Mouse (Mus musculus) frontal cortex, postnatal 25 days (tissue): ENCODE data around the gene Sirt7.
A peak's percentile ranks its signal among the peaks of the same experiment; 100 is the strongest.

Experiments used
- DNase-seq, 2 experiments: peaks; one replicate each; pipeline ENCODE4 v3.0.0; 2022; ENCODE audit warnings: low spot score in 2 of 2

The Sirt7 gene

GRCm38 (mm10) chr11:120617519-120618112 lies 7.4 kb downstream of the Sirt7 start, which contains the start of gene Pcyt2:
Gene Pcyt2 (minus strand): TSS chr11:120617936.
- peak; percentile 81 to 86 for DNase-seq

- DNase-seq: no peak
Measured at GRCm38 (mm10) chr11:120616617-120617294, 8.3 kb downstream of the Sirt7 start.

- DNase-seq: no peak
Measured at GRCm38 (mm10) chr11:120615606-120616203, 9.3 kb downstream of the Sirt7 start.

- DNase-seq: peak in 1 of 2 experiments; percentile 7
Measured at GRCm38 (mm10) chr11:120615167-120615566, 9.9 kb downstream of the Sirt7 start.

GRCm38 (mm10) chr11:120613976-120614375 lies 11.1 kb downstream of the Sirt7 start:
- no peak for DNase-seq

DNA sequence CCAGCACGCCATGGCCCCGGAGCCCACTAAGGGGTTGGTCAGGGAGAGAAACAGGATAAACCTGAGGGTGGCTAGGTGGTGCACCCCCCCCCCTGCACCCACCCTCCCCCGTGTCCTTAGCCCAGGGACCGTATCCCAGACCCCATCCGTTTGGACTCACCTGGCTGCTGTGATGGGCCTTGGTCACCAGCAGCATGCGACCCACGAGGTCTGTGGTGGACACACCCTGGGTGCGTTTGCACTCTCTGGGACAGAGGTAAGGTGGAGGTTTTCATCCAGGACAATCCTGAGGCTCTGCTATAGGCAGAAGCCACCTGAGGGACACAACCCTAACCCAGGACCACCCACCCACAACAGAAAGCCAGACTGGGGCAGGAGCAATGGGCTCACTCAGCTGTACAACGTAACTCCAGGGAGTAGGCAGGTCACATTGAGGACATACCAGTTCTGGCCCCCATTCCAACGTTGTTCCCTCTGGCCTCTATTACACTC lies 11.5 kb downstream of the Sirt7 start:
- DNase-seq: no peak

DNA sequence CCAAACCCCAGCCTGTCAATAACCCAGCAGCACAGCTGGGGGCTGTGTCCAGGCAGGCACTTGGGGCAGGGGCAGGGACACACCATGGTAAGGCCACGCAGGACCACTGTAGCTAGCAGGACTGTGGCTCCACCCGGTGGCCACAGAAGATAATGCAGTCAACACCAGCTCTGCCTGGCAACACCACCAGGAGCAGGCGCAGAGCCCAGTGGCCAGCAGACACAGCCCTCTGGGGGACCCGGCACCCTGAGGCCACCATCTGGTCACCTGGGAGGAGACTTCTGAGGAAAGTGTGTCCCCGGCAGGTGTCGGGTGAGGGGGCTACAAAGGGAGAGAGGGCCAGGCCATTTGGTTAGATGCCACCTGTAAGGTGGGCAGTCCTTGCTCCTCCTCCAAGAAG lies 12.3 kb downstream of the Sirt7 start:
- no peak for DNase-seq

- no peak for DNase-seq
Measured at GRCm38 (mm10) chr11:120610477-120611046, 14.5 kb downstream of the Sirt7 start.

- no peak for DNase-seq
Measured at GRCm38 (mm10) chr11:120609250-120609649, 15.8 kb downstream of the Sirt7 start.

GRCm38 (mm10) chr11:120608241-120609034 lies 16.6 kb downstream of the Sirt7 start, which contains the start of gene Npb:
Gene Npb (plus strand): TSS chr11:120608477.
- DNase-seq: peak in 1 of 2 experiments; percentile 4

GRCm38 (mm10) chr11:120606764-120607163 lies 18.3 kb downstream of the Sirt7 start:
- no peak for DNase-seq

DNA sequence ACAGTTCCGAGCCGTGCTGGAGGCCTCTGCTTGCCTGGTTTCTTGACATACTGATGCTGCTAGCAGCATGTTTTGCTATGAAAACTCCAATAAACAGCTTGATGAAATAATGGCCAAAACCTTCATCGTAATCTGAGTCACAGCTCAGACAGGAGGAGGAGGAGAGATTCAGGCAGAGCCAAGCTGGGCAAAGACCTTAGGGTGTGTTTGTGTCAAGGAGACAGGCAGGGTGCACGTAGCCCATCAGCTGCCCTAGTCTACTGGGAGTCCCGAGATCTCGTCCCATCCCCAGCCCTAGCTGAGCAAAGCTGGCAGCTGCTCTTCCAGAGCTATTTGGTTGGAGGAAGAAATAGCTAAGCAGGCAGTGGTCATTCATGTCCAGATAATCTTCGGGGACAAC lies 19.4 kb downstream of the Sirt7 start:
- DNase-seq: no peak

- DNase-seq: no peak
Measured at GRCm38 (mm10) chr11:120603545-120603944, 21.5 kb downstream of the Sirt7 start.

GRCm38 (mm10) chr11:120600716-120601115 lies 24.3 kb downstream of the Sirt7 start:
- DNase-seq: no peak

DNA sequence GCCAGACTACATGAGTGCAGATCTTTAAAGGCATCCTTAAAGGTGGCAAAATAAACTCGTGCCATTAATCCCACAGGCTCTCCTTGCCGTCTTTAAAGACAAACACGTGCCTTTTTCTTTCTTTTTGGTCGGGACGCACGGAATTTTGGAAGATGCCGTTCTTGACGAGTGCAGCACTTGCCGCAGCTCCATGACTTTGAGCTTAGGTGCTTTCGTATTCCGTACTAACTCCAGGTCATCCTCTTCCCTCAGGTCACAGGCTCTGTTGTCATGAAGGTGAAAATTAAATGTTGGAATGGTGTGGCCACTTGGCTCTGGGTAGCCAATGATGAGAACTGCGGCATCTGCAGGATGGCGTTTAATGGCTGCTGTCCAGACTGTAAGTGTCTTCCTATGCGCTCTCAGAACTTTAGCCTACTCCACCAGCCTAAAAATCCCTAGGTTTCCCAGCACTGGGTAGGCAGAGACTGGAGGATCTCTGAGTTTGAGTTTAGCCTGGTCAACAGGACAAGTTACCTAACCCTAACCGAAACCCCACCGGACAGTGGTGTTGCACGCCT lies 26.0 kb downstream of the Sirt7 start:
- no peak for DNase-seq

DNA sequence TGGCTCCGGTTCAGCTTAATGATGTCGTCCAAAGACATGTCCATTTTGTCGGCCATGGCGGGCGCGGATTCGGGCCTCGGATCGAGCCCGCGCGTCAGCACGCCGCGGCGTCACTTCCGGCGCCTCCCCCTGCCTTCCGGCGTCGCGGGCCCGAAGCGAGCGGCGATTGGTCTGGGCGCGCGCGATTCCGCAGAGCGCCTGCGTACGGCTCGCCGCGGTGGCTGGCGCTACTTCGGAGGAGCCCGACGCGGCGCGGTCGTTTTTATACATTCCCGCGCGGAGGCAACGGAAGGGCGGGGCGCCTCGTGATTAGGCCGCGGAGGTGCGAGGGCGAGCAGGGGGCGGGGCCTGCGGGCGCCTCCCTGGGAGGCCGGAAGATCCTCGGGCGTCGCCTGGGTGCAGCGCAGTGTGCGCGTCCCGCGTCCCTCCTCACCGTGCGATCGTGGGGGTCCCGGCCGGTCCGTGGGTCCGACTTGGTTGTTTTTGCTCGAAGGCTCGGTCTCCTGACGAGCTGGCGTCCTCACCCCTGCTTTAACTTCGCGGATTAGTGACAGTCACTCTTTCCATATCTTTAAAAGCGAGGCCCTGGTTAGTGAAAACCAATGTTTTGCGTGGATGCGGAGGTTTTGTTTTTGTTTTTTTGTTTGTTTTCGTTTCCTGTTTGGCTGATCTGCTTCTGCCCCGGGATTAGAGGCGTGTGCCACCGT lies 26.6 kb downstream of the Sirt7 start, which contains the start of the genes Alyref and Anapc11:
TSS of gene Alyref (minus strand) at position 83 of the 707 bp plus-strand sequence.
TSS of gene Anapc11 (plus strand) at position 139 of the 707 bp plus-strand sequence.
- DNase-seq: peak; percentile 75 to 81

- peak in 1 of 2 experiments; percentile 4 for DNase-seq
Measured at GRCm38 (mm10) chr11:120597240-120598235, 27.5 kb downstream of the Sirt7 start.

GRCm38 (mm10) chr11:120588531-120588930 lies 36.5 kb downstream of the Sirt7 start:
- DNase-seq: no peak

GRCm38 (mm10) chr11:120583937-120584336 lies 41.1 kb downstream of the Sirt7 start:
- DNase-seq: no peak
